Mouse (Mus musculus) spleen, adult 2 months (tissue): ENCODE measurements around the gene Nos1.

ENCODE experiments used
- CTCF ChIP-seq: fragments of 200-500 bp; IDR thresholded peaks from 2 replicates; pipeline ENCODE4 v1.5.1; 2011; ENCODE audit warnings: mild to moderate bottlenecking, inconsistent platforms; ENCODE audit not compliant: insufficient read depth, insufficient read length, insufficient replicate concordance; ENCODE audit errors: extremely low read depth
- POLR2A ChIP-seq: fragments of 200-500 bp; IDR thresholded peaks from 2 replicates; pipeline ENCODE4 v1.6.1; 2011; ENCODE audit warnings: low read depth, low read length, inconsistent platforms

DNA sequence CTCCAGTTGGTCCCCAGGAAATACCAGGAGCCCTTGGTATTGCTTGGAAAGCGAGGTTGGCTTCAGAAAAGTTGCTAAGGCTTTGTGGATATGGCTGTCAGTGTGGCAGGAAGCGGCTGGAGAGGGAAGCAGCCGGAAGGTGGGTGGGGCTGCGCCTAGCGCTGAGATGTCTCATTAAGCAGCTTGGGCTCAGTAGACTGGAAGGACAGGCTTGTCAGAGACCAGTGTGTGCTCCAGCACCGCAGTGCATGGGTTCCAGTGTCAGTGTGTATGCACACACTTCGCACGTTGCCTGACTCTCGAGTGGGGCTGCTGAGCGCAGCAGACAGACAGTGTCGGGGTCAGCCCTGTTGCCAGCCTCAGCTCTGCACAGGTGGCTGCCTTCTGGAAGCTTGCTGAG, 218.8 kb downstream of the Nos1 start:
- TF ChIP-seq CTCF (no peak), POLR2A (no peak)
